Mouse (Mus musculus) stomach, embryonic 14.5 days (tissue): ENCODE results near the gene Etfdh. TPM values are rescaled to one million over a fixed set of nuclear protein-coding genes. Genes with fewer than 3 reads are reported as not detected.

Experiments used
- ATAC-seq: fragments of 200-750 bp; cut with Nextera tagmentation; 2 replicates; pipeline ENCODE4 v1.8.0; 2017; ENCODE audit warnings: low read depth, moderate TSS enrichment; ENCODE audit not compliant: insufficient number of reproducible peaks, insufficient read depth, low FRiP score
- H3K27ac ChIP-seq: fragments of 300-500 bp; sonication (generic); 2 replicates; pipeline ENCODE4 v1.5.1; 2014; ENCODE audit warnings: mild to moderate bottlenecking, low read length, moderate library complexity, mixed read lengths
- H3K27me3 ChIP-seq: fragments of 300-500 bp; sonication (generic); 2 replicates; pipeline ENCODE4 v1.6.1; 2014; ENCODE audit warnings: low read length, control low read depth, mixed read lengths; ENCODE audit not compliant: control insufficient read depth, insufficient read depth
- H3K36me3 ChIP-seq: fragments of 300-500 bp; sonication (generic); 2 replicates; pipeline ENCODE4 v1.6.1; 2014; ENCODE audit warnings: mild to moderate bottlenecking, control low read depth, low read length, moderate library complexity, mixed read lengths; ENCODE audit not compliant: control insufficient read depth, insufficient read depth
- H3K4me1 ChIP-seq: fragments of 300-500 bp; sonication (generic); 2 replicates; pipeline ENCODE4 v1.6.1; 2014; ENCODE audit warnings: low read length, control low read depth, mixed read lengths; ENCODE audit not compliant: control insufficient read depth, insufficient read depth
- H3K4me2 ChIP-seq: fragments of 300-500 bp; sonication (generic); replicated peaks from 2 replicates; pipeline ENCODE4 v1.6.1; 2014; ENCODE audit warnings: low read depth, low read length, control low read depth
- H3K4me3 ChIP-seq: fragments of 300-500 bp; sonication (generic); 2 replicates; pipeline ENCODE4 v1.5.1; 2014; ENCODE audit warnings: low read depth, low read length, control low read depth
- H3K9ac ChIP-seq: fragments of 300-500 bp; sonication (generic); replicated peaks from 2 replicates; pipeline ENCODE4 v1.6.1; 2014; ENCODE audit warnings: low read depth, mild to moderate bottlenecking, control low read depth, low read length, moderate library complexity, mixed read lengths
- H3K9me3 ChIP-seq: fragments of 300-500 bp; sonication (generic); 2 replicates; pipeline ENCODE4 v1.6.1; 2016; ENCODE audit warnings: low read depth, low read length, control low read depth; ENCODE audit not compliant: control insufficient read depth
- WGBS: fragments of 180-500 bp; shearing (Covaris S2); extraction: QIAGEN DNeasy Blood & Tissue Kit; methylation state at CpG from one replicate; pipeline ENCODE4 v1.1.7; 2014; 5-methylcytosine and 5-hydroxymethylcytosine counted together
- polyA plus RNA-seq: library from polyadenylated mRNA; unstranded; fragments of >200 nt; fragmentation: Nextera tagmentation; extraction: Ambion mirVana; gene quantifications from 2 replicates; pipeline ENCODE4 v1.2.1, GENCODE M21; 2014

The Etfdh gene
- polyA plus RNA-seq, 1 experiment from 2014 or later: 52.5 TPM

DNA sequence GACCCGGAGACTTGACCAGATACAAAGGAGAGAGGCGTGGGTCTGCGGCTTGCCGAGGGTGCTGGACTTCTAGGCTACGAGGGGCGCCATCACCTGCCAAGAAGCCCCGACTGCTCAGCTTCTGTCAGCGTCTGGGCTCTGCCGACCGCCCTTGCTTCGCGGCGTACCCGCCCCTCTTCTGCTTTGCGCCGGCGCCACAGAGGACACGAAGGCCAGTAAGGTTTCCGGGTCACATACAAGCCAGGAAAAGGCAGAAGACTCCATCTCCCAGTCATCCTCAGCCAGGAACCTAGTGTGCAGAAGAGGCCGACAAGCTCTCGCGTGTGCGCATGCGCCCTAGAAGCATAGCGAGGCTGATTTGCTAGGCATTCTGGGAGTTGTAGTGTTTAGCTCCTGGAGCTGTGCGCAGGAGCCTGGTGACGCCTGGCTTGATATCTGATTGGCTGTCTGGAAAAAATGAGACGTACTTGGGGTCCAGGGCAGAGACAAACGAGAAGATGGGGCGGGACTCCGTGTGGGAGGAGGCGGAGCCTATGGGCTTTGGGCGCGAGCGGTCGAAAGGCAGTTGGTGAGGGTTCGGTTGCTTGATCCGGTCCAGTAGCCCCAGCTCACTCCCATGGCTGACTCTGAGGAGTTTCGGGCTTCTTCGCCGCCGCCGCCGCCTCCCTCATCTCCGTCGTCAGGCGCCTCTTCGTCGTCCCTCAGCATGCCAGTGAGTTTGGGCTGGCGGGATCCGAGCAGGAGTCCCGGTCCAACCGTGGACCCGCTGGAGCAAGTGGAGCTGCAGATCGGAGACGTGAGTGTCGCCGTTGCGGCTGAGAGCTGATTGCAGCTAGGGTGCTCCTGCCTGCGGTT is 512 bp downstream of the Etfdh start, which contains the start of gene 4930579G24Rik:
Gene 4930579G24Rik (plus strand): TSS at position 519 of the 855 bp plus-strand sequence.
- peak within 1 kb of the TSS; percentile 52 for H3K9ac ChIP-seq
- H3K36me3 ChIP-seq: peaks cover 5% of the 10 kb centered on the region; the same call in 1 of the 2 replicates
- ATAC-seq: peak; percentile 99
- H3K4me2 ChIP-seq: peak within 1 kb of the TSS; percentile 58
- WGBS: under 1% methylated on average over 60 of the region's 60 CpGs
- H3K27me3 ChIP-seq: no peaks in the 10 kb centered on the region
- no peaks in the 10 kb centered on the region for H3K4me1 ChIP-seq
- H3K27ac ChIP-seq: peak within 1 kb of the TSS; percentile 84
- H3K9me3 ChIP-seq: no peaks in the 10 kb centered on the region
- peak within 1 kb of the TSS; percentile 71 for H3K4me3 ChIP-seq

DNA sequence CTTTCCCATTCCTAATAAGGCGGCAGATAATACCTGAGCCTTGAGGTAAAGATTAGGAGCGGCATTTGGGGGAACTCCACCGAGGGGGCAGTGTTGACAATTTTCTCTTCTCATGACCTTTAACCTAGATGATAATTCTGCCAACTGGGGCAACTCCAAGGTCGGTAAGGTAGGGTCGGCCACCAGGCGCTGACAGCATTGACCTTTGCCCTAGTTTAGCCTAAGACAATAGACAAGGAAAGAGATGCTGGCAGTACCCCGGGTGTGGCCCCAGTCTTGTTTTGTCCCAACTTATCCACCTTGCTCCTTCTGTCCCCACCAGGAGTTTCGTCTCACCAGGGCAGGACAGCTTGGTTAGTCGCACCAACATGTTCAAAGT is 1.1 kb downstream of the Etfdh start:
- H3K4me2 ChIP-seq: peak overlapping the region; percentile 53
- no peaks in the 10 kb centered on the region for H3K27me3 ChIP-seq
- no peak overlapping the region; the same call in 1 of the 2 replicates for H3K9ac ChIP-seq
- ATAC-seq: no peak
- peak overlapping the region; percentile 71 for H3K4me3 ChIP-seq
- under 1% methylated on average over 9 of the region's 9 CpGs for WGBS
- no peaks in the 10 kb centered on the region for H3K4me1 ChIP-seq
- peaks cover 5% of the 10 kb centered on the region; the same call in 1 of the 2 replicates for H3K36me3 ChIP-seq
- no peak overlapping the region; the same call in 1 of the 2 replicates for H3K27ac ChIP-seq
- H3K9me3 ChIP-seq: no peaks in the 10 kb centered on the region

DNA sequence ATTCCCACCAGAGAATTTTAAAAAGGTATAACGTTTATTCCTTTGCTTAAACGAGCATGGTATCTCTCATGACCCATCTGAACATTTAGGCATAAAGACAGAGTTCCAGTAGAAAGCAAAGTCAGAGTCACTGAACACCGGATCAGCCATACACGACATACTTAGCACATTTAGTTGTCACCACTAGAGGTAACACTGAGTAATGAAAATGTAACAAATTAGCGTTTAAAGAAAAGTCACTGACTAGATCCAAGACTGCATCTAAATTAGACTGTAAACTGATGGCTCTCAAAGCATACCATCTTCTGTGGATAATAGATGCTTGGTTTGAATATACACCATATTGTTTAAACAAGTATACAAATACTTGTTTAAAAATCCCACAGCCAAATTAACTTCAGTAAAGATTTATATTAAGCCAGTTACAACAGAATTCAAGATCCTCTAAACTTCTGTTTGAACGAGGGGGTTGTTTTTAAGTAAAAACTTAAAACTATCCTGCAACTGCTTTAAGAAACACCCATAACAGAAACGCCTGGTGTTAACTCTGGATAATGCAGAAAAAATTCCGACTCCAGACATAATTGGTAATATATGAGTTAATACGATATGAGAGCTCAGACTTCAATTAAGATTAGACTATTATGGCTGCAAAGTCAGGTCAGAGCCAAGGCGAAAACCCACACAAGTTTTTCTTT is 1.7 kb downstream of the Etfdh start:
- Histone ChIP-seq H3K36me3 (peaks cover 5% of the 10 kb centered on the region; the same call in 1 of the 2 replicates), H3K9ac (no peak overlapping the region; the same call in 1 of the 2 replicates), H3K4me2 (peak overlapping the region; percentile 53), H3K9me3 (no peaks in the 10 kb centered on the region), H3K27ac (no peak overlapping the region), H3K4me3 (peak overlapping the region; percentile 71), H3K27me3 (no peaks in the 10 kb centered on the region), H3K4me1 (no peaks in the 10 kb centered on the region)
- no peak for ATAC-seq
- WGBS: 23% methylated on average over 10 of the region's 10 CpGs

DNA sequence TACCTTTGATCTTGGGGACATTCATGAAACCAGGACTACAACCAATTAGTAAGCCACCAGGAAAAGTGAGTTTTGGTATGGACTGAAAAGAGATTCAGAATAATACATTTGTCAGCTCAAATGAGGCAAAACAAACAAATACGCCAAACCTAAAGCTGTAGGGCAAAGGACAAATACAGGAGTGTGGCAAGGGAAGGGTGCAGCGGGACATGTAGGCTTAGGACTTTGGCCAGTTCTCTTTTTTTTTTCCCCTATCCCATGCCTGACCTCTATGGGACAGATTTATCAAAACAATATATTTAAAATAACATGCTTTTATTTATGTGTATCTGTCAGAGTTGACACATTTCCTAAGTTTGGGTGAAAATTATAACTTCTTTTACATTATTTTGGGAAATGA is 19.4 kb downstream of the Etfdh start:
- WGBS: 86% methylated on average over 2 of the region's 2 CpGs
- no peaks in the 10 kb centered on the region for H3K4me1 ChIP-seq
- H3K9me3 ChIP-seq: no peaks in the 10 kb centered on the region
- H3K4me2 ChIP-seq: no peak overlapping the region
- peaks cover 21% of the 10 kb centered on the region for H3K36me3 ChIP-seq
- H3K9ac ChIP-seq: no peak overlapping the region
- H3K27me3 ChIP-seq: no peaks in the 10 kb centered on the region
- ATAC-seq: no peak
- H3K27ac ChIP-seq: no peak overlapping the region
- H3K4me3 ChIP-seq: no peak overlapping the region

DNA sequence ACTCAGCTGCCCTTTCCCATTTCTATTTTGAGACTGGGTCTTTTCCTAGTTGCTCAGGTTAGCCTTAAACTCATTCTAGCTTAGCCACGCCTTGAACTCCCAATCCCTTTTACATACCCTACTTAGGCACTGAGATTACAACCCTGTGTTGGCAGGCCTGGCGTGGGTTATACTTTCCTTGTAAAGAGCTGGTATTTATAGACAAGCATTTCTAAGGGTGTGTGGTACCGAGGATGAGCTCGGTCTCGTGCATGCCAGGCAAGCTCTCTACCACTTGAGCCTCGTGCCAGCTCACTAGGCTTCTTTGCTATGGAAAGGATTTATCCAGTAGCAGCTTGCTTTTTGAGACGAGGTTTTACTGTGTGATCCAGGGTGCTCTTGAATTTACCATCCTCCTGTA is 33.8 kb downstream of the Etfdh start:
- no peak overlapping the region for H3K4me3 ChIP-seq
- H3K9me3 ChIP-seq: no peaks in the 10 kb centered on the region
- 92% methylated on average over 7 of the region's 7 CpGs for WGBS
- no peaks in the 10 kb centered on the region for H3K27me3 ChIP-seq
- H3K36me3 ChIP-seq: peaks cover 54% of the 10 kb centered on the region
- H3K4me2 ChIP-seq: no peak overlapping the region
- no peak overlapping the region for H3K9ac ChIP-seq
- no peak for ATAC-seq
- peaks cover 5% of the 10 kb centered on the region; the same call in 1 of the 2 replicates for H3K4me1 ChIP-seq
- no peak overlapping the region for H3K27ac ChIP-seq

DNA sequence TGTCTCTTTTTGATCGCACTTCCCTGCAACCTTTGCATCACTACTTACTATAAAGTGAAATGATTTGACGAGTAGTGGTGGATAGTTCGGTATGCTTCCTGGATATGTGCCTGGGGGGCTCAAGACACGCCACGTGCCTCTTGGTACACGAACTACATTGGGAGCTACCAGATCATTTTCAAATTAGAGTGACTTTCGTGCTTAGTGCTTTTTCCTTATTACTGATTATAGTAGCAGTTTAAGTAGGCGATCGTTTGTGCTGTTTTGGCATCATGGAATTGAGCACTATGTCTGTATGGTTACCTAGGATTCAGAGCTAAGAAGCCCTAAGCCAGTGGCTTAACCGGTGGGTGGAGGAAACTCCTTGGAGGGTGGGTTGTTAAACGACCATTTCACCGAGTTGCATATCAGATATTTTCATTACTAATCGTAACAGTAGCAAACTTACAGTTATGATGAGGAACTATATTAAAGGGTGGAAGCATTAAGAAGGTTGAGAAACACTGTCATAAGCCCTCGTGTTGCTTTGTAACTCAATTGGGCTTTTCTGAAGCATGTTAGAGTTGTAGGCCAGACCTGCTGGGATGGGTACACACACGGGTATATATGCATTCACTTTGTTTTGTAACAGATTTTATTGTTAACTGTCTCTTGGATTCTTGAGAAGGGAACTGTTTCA is 37.4 kb downstream of the Etfdh start:
- Histone ChIP-seq H3K27ac (peak overlapping the region; percentile 89), H3K4me3 (peak overlapping the region; percentile 85), H3K9ac (peak overlapping the region; percentile 86), H3K4me2 (peak overlapping the region; percentile 76), H3K4me1 (peaks cover 5% of the 10 kb centered on the region; the same call in 1 of the 2 replicates), H3K36me3 (peaks cover 25% of the 10 kb centered on the region), H3K9me3 (no peaks in the 10 kb centered on the region), H3K27me3 (no peaks in the 10 kb centered on the region)
- 3% methylated on average over 15 of the region's 15 CpGs for WGBS
- no peak for ATAC-seq

DNA sequence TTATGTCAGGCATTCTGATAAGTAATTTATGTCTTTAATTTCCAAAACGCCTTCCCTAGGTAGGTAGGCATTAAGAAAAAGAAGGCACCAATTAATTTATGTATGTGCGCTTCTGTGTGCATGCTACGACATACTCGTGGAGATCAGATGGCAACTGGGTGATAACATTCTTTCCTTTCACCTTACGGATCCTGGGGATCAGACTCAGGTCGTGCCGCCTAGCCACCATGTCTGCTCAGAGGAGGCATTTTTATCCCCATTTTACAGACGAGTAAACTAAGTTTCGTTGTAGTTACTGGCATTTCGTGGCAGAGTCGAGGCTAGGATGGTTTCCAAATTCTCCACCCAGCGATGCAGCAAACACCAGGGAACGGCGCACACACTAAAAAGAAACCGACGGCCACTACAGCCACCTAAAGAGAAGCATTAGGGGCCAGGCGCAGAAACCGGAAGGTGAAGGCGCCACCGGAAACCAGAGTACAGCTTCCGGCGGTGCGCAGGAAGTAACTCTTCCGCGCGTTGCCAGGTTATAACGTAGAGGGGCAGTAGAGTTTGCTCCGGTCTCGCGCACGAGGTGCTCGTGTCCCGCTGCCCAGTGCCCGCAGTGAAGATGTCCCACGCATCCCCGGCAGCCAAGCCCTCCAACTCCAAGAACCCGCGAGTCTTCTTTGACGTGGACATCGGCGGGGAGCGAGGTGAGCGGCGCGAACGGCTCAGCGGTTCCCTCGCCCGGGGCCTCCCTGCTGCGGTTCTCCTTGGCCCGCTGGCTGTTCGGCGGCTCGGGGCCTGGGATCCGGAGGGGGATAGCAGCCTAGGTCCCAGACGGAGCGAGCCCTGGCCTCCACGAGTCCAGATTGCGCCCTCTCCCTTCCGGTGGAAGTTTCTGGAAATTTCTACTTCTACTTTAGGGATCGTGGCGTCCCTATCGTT is 38.2 kb downstream of the Etfdh start, which contains the start of gene Ppid:
Gene Ppid (plus strand): TSS at position 480 of the 930 bp plus-strand sequence.
- H3K4me3 ChIP-seq: peak within 1 kb of the TSS; percentile 85
- H3K4me2 ChIP-seq: peak within 1 kb of the TSS; percentile 76
- WGBS: 2% methylated on average over 63 of the region's 63 CpGs
- no peaks in the 10 kb centered on the region for H3K27me3 ChIP-seq
- peaks cover 5% of the 10 kb centered on the region; the same call in 1 of the 2 replicates for H3K4me1 ChIP-seq
- ATAC-seq: peak; percentile 82
- H3K36me3 ChIP-seq: peaks cover 17% of the 10 kb centered on the region
- H3K27ac ChIP-seq: peak within 1 kb of the TSS; percentile 89
- H3K9ac ChIP-seq: peak within 1 kb of the TSS; percentile 86
- no peaks in the 10 kb centered on the region for H3K9me3 ChIP-seq
